Mouse (Mus musculus): ENCODE measurements around the gene Fah.

The Fah gene

DNA sequence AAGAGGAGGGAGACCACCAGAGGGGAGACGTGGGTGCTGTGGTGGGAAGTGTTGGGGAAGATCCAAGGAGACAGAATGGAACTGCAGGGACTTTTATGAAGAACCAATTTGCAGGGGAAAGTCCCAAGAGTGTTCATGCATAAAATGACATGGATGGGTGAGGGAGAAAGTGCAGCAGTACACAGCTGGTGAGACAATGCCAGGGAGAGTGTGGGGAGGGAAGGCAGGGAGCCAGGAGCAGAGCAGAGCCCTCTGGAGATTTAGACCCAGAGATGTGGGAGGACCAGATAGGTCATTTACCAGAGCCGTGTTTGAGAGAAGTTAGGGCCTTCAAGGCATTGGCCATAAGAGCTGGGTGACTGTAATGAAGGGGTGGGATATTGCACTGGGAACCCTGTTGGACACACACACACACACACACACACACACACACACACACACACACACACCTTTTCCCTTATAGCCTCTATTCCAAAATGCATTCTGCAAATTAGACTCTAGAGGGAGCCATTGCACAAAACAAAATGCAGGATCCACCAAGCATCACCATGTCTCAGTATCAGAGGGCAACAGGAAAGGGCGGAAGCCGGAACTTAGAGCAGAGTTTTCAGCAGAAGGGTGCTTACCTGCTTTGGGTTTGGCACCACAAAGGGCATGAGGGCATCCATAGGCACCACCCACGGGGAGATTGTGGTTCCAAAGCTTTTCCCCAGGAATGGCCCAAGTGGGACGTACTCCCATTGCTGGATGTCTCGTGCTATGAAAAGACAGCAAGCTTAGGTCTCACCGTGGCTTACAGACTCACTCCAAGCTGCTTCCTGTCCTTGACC, 12.2 kb downstream of the Fah start:
- DNase-seq: peak; percentile 41

GRCm38 (mm10) chr7:84591347-84591746, 15.2 kb downstream of the Fah start:
- no peak for DNase-seq

- no peak for DNase-seq
Measured at GRCm38 (mm10) chr7:84590622-84591021, 15.9 kb downstream of the Fah start.

GRCm38 (mm10) chr7:84587101-84587783, 19.3 kb downstream of the Fah start:
- DNase-seq: no peak

DNA sequence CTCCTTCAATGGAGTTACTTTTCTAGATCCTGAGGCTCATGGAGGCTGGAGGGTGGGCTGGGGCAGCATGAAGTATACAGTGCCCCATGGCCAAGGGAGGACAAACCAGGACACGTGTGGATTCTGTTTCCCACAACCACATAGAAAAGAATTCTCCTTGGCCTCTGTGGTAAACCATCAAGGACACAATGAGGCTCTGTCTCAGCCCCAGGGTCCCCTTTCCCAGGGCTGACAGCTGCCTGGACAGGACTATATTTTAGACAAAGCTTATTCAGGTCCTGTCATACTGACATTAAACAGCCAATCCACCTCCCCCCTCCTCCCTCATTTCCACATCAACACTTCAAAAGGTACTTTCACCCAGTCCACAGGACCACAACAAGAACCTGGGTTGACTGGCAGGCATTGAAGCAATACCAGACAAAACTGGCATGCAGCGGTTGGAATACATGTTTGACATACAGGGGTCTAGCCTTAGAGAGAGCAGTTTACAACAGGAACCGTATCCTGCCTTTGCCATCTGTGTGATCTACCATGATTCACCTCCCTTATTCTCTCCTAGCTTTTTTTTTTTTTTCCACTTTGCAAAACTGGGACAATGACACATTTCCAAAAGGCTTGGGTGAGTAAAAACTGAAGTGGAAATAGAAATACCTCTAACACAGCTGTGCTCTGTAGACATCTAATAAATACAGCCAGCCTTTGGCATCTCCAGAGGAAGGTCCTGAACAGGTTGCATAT, 20.0 kb downstream of the Fah start:
- no peak for DNase-seq

- DNase-seq: no peak
Measured at GRCm38 (mm10) chr7:84585086-84585485, 21.4 kb downstream of the Fah start.

- DNase-seq: no peak
Measured at GRCm38 (mm10) chr7:84579769-84580168, 26.8 kb downstream of the Fah start.

- no peak for DNase-seq
Measured at GRCm38 (mm10) chr7:84578841-84579240, 27.7 kb downstream of the Fah start.

GRCm38 (mm10) chr7:84577034-84577433, 29.5 kb downstream of the Fah start:
- no peak for DNase-seq

- DNase-seq: no peak
Measured at GRCm38 (mm10) chr7:84566200-84566599, 40.3 kb downstream of the Fah start.

- DNase-seq: no peak
Measured at GRCm38 (mm10) chr7:84564236-84564635, 42.3 kb downstream of the Fah start.

- no peak for DNase-seq
Measured at GRCm38 (mm10) chr7:84560500-84560899, 46.0 kb downstream of the Fah start.

- DNase-seq: no peak
Measured at GRCm38 (mm10) chr7:84557332-84557731, 49.2 kb downstream of the Fah start.

- DNase-seq: no peak
Measured at GRCm38 (mm10) chr7:84555294-84555693, 51.2 kb downstream of the Fah start.

DNA sequence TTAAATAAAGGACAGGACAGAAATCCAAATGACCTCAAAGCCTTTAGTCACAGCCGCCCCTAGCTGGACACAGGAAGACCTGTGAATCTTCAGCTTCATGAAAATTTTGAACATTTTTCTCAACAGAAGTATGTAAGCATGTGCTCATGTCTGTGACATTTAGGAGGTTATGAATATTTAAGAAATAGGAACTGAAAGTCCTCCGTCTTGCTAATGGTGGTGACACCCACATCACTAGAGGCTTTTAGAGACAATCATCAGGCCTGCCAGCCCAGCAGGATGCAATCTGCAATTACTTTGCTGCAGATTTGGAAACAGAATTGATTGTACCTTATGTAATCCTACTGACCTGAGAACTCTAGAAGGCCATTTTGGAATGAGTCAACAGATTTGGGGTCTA, 55.0 kb downstream of the Fah start:
- no peak for DNase-seq

DNA sequence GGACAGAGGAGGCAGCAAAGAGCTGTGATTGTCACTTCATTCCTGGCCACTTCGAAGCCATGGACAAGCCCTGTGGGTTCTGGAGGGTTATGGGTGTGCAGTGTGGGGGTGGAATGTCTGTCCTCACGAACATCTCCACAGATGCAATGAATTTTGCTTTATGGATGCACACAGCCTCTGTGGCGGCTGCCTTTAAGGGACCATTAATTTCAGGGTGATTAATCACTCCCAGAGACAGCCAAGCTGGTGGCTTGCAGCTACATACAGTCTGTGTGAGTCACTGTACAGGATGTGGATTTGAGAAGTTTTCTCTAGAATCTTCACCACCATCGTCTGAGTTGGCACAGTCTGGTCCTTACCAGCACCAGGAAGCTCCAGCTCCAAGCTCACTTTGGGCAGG, 59.9 kb downstream of the Fah start:
- no peak for DNase-seq

GRCm38 (mm10) chr7:84544946-84545345, 61.6 kb downstream of the Fah start:
- no peak for DNase-seq

Data from cerebellum, adult 9-11 months (tissue).